Mouse (Mus musculus) hindbrain, embryonic 15.5 days (tissue): ENCODE measurements around the gene a. TPM values are rescaled to one million over a fixed set of nuclear protein-coding genes. Genes with fewer than 3 reads are reported as not detected.

Source experiments
- ATAC-seq: fragments of 200-750 bp; cut with Nextera tagmentation; 2 replicates; pipeline ENCODE4 v1.8.0; 2017; ENCODE audit warnings: low read depth, moderate number of reproducible peaks, moderate TSS enrichment; ENCODE audit not compliant: low FRiP score
- H3K27ac ChIP-seq: fragments of 300-500 bp; sonication (generic); replicated peaks from 2 replicates; pipeline ENCODE4 v1.5.1; 2015; ENCODE audit warnings: mild to moderate bottlenecking, inconsistent platforms
- H3K27me3 ChIP-seq: fragments of 300-500 bp; sonication (generic); 2 replicates; pipeline ENCODE4 v1.6.1; 2015; ENCODE audit warnings: control low read depth, inconsistent platforms
- H3K36me3 ChIP-seq: fragments of 300-500 bp; sonication (generic); 2 replicates; pipeline ENCODE4 v1.6.1; 2015; ENCODE audit warnings: control low read depth, inconsistent platforms
- H3K4me1 ChIP-seq: fragments of 300-500 bp; sonication (generic); replicated peaks from 2 replicates; pipeline ENCODE4 v1.6.1; 2015; ENCODE audit warnings: control low read depth, inconsistent platforms
- H3K4me2 ChIP-seq: fragments of 300-500 bp; sonication (generic); 2 replicates; pipeline ENCODE4 v1.6.1; 2015; ENCODE audit warnings: moderate library complexity, mild to moderate bottlenecking, inconsistent platforms
- H3K4me3 ChIP-seq: fragments of 300-500 bp; sonication (generic); 2 replicates; pipeline ENCODE4 v1.5.1; 2015; ENCODE audit warnings: mild to moderate bottlenecking, inconsistent platforms
- H3K9ac ChIP-seq: fragments of 300-500 bp; sonication (generic); 2 replicates; pipeline ENCODE4 v1.6.1; 2015; ENCODE audit warnings: inconsistent platforms
- H3K9me3 ChIP-seq: fragments of 300-500 bp; sonication (generic); 2 replicates; pipeline ENCODE4 v1.6.1; 2016; ENCODE audit warnings: control low read depth, inconsistent platforms
- WGBS: fragments of 180-500 bp; shearing (Covaris S2); methylation state at CpG from one replicate; pipeline ENCODE4 v1.1.7; 2015; 5-methylcytosine and 5-hydroxymethylcytosine counted together
- polyA plus RNA-seq: library from polyadenylated mRNA; unstranded; fragments of >200 nt; fragmentation: Nextera tagmentation; extraction: Ambion mirVana; gene quantifications from 2 replicates; pipeline ENCODE4 v1.2.1, GENCODE M21; 2015

a gene
- polyA plus RNA-seq, 1 experiment from 2014 or later, result 0.99 TPM

- no peak overlapping the region for H3K9ac ChIP-seq
- H3K27ac ChIP-seq, result no peak overlapping the region
- 87% methylated on average over 9 of the region's 9 CpGs for WGBS
- H3K36me3 ChIP-seq, result no peaks in the 10 kb centered on the region
- H3K9me3 ChIP-seq, result no peaks in the 10 kb centered on the region
- no peak for ATAC-seq
- H3K4me2 ChIP-seq, result no peak overlapping the region
- no peaks in the 10 kb centered on the region for H3K27me3 ChIP-seq
- H3K4me3 ChIP-seq, result no peak overlapping the region
- no peaks in the 10 kb centered on the region for H3K4me1 ChIP-seq
These were observed 26.2 kb upstream of the a start for GRCm38 (mm10) chr2:154764828-154765497.

GRCm38 (mm10) chr2:154765554-154766008 lies 25.6 kb upstream of the a start:
- Histone ChIP-seq H3K27ac (no peak overlapping the region), H3K4me1 (no peaks in the 10 kb centered on the region), H3K9ac (no peak overlapping the region), H3K9me3 (no peaks in the 10 kb centered on the region), H3K36me3 (no peaks in the 10 kb centered on the region), H3K27me3 (no peaks in the 10 kb centered on the region), H3K4me2 (no peak overlapping the region), H3K4me3 (no peak overlapping the region)
- ATAC-seq, result no peak
- WGBS, result 78% methylated on average over 8 of the region's 8 CpGs

GRCm38 (mm10) chr2:154767051-154767450 lies 24.2 kb upstream of the a start:
- Histone ChIP-seq H3K4me3 (no peak overlapping the region), H3K9me3 (no peaks in the 10 kb centered on the region), H3K27me3 (no peaks in the 10 kb centered on the region), H3K9ac (no peak overlapping the region), H3K27ac (no peak overlapping the region), H3K36me3 (no peaks in the 10 kb centered on the region), H3K4me2 (no peak overlapping the region), H3K4me1 (no peaks in the 10 kb centered on the region)
- no peak for ATAC-seq
- 92% methylated on average over 6 of the region's 6 CpGs for WGBS

GRCm38 (mm10) chr2:154769930-154770329 lies 21.3 kb upstream of the a start, which contains the start of gene Gm14214:
Gene Gm14214, minus strand, starts transcription at chr2:154770030.
- Histone ChIP-seq H3K4me2 (no peak within 1 kb of the TSS), H3K27me3 (no peaks in the 10 kb centered on the region), H3K9ac (no peak within 1 kb of the TSS), H3K9me3 (no peaks in the 10 kb centered on the region), H3K27ac (no peak within 1 kb of the TSS), H3K4me3 (no peak within 1 kb of the TSS), H3K36me3 (no peaks in the 10 kb centered on the region), H3K4me1 (no peaks in the 10 kb centered on the region)
- no peak for ATAC-seq

GRCm38 (mm10) chr2:154771604-154772003 lies 19.6 kb upstream of the a start:
- Histone ChIP-seq H3K9ac (no peak overlapping the region), H3K4me3 (no peak overlapping the region), H3K27ac (no peak overlapping the region), H3K36me3 (no peaks in the 10 kb centered on the region), H3K9me3 (no peaks in the 10 kb centered on the region), H3K4me2 (no peak overlapping the region), H3K4me1 (no peaks in the 10 kb centered on the region), H3K27me3 (no peaks in the 10 kb centered on the region)
- WGBS, result 74% methylated on average over 8 of the region's 8 CpGs
- ATAC-seq, result no peak

GRCm38 (mm10) chr2:154774032-154774431 lies 17.2 kb upstream of the a start:
- Histone ChIP-seq H3K4me1 (no peaks in the 10 kb centered on the region), H3K27ac (no peak overlapping the region), H3K4me2 (no peak overlapping the region), H3K27me3 (no peaks in the 10 kb centered on the region), H3K4me3 (no peak overlapping the region), H3K9ac (no peak overlapping the region), H3K36me3 (no peaks in the 10 kb centered on the region), H3K9me3 (no peaks in the 10 kb centered on the region)
- WGBS, result 94% methylated on average over 1 of the region's 1 CpGs
- no peak for ATAC-seq

- Histone ChIP-seq H3K9ac (no peak overlapping the region), H3K9me3 (no peaks in the 10 kb centered on the region), H3K4me3 (no peak overlapping the region), H3K4me2 (no peak overlapping the region), H3K27ac (no peak overlapping the region), H3K36me3 (no peaks in the 10 kb centered on the region), H3K4me1 (no peaks in the 10 kb centered on the region), H3K27me3 (no peaks in the 10 kb centered on the region)
- ATAC-seq, result no peak
- 80% methylated on average over 7 of the region's 7 CpGs for WGBS
These were observed 14.7 kb upstream of the a start for GRCm38 (mm10) chr2:154776496-154776895.

- Histone ChIP-seq H3K27me3 (no peaks in the 10 kb centered on the region), H3K9me3 (no peaks in the 10 kb centered on the region), H3K4me3 (no peak overlapping the region), H3K9ac (no peak overlapping the region), H3K4me2 (no peak overlapping the region), H3K4me1 (peaks cover 5% of the 10 kb centered on the region; the same call in 1 of the 2 replicates), H3K36me3 (no peaks in the 10 kb centered on the region), H3K27ac (no peak overlapping the region)
- 76% methylated on average over 3 of the region's 3 CpGs for WGBS
- ATAC-seq, result no peak
These were observed 11.6 kb upstream of the a start for GRCm38 (mm10) chr2:154779648-154780047.

- no peak for ATAC-seq
These were observed 8.8 kb upstream of the a start for GRCm38 (mm10) chr2:154782361-154782760.

GRCm38 (mm10) chr2:154782856-154783650 lies 8.1 kb upstream of the a start:
- Histone ChIP-seq H3K4me3 (no peak overlapping the region), H3K27ac (no peak overlapping the region), H3K4me1 (peaks cover 13% of the 10 kb centered on the region), H3K4me2 (no peak overlapping the region), H3K9ac (no peak overlapping the region), H3K36me3 (no peaks in the 10 kb centered on the region), H3K9me3 (no peaks in the 10 kb centered on the region), H3K27me3 (no peaks in the 10 kb centered on the region)
- ATAC-seq, result peak; percentile 32; the same call in 1 of the 2 replicates
- 51% methylated on average over 17 of the region's 17 CpGs for WGBS

More at GRCm38 (mm10) chr2:154782361-154782760, 8.8 kb upstream of the a start:
- H3K27ac ChIP-seq, result no peak overlapping the region
- H3K4me3 ChIP-seq, result no peak overlapping the region
- no peaks in the 10 kb centered on the region for H3K27me3 ChIP-seq
- 65% methylated on average over 4 of the region's 4 CpGs for WGBS
- no peaks in the 10 kb centered on the region for H3K36me3 ChIP-seq
- peaks cover 13% of the 10 kb centered on the region for H3K4me1 ChIP-seq
- H3K9ac ChIP-seq, result no peak overlapping the region
- H3K9me3 ChIP-seq, result no peaks in the 10 kb centered on the region
- H3K4me2 ChIP-seq, result no peak overlapping the region

GRCm38 (mm10) chr2:154785284-154785683 lies 5.9 kb upstream of the a start:
- Histone ChIP-seq H3K9ac (no peak overlapping the region), H3K27me3 (no peaks in the 10 kb centered on the region), H3K36me3 (no peaks in the 10 kb centered on the region), H3K4me2 (no peak overlapping the region), H3K4me1 (peaks cover 18% of the 10 kb centered on the region), H3K27ac (0 out of 2 replicates have a peak overlapping the region, but pooled peaks have one; percentile 25), H3K9me3 (no peaks in the 10 kb centered on the region), H3K4me3 (no peak overlapping the region)
- 53% methylated on average over 3 of the region's 3 CpGs for WGBS
- ATAC-seq, result no peak

GRCm38 (mm10) chr2:154786187-154786586 lies 5.0 kb upstream of the a start:
- no peak for ATAC-seq
- no peak overlapping the region for H3K27ac ChIP-seq
- no peak overlapping the region for H3K4me3 ChIP-seq

More at GRCm38 (mm10) chr2:154786187-154786586, 5.0 kb upstream of the a start:
- 49% methylated on average over 3 of the region's 3 CpGs for WGBS
- H3K27me3 ChIP-seq, result no peaks in the 10 kb centered on the region
- no peaks in the 10 kb centered on the region for H3K36me3 ChIP-seq
- peaks cover 18% of the 10 kb centered on the region for H3K4me1 ChIP-seq
- no peak overlapping the region for H3K9ac ChIP-seq
- H3K9me3 ChIP-seq, result no peaks in the 10 kb centered on the region
- no peak overlapping the region for H3K4me2 ChIP-seq
